10 mouse cellular contexts compared by ENCODE assay signal in the genomic region with DNA sequence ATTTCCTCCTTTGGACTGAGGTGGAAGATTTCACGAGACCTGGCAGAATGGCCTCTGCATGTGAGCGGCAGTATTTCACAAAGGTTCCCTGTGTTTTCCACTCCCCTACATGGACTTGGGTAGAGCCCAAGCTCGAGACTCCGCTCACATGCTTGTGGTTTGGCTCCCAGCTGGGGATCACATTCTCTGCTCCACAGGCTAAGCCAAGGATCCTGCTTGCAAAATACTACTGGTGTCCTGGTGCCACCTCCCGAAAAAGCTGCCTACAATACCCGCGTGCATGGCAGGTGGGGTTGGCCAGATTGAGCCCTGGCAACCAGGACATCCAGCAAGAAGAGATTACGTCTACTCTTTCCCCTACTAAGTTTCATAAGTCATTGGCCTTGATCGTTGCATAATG. TPM values are rescaled to one million over a fixed set of nuclear protein-coding genes. Genes with fewer than 3 reads are reported as not detected.
DNase-seq lines count a peak whose midpoint lies in the region; ATAC-seq and TF ChIP-seq lines count a peak whose summit lies in the region.
"Had no signal": no experiment of that assay in that cellular context is flagged by ENCODE, and none has a peak within 500 bp of the region (broad histone marks: within the 10 kb centered on the region; RNA-seq: fewer than 3 reads in every experiment).

No protein-coding gene starts in this region.

- peak; percentile 95 for ATAC-seq in Patski
- no peak for ATAC-seq in forebrain, embryonic 13.5 days

- no peaks in the 10 kb centered on the region for H3K36me3 ChIP-seq in forebrain, embryonic 13.5 days (ENCODE audit: poor library complexity, severe bottlenecking)
- H3K36me3 ChIP-seq: limb, embryonic 13.5 days had no signal

- peak; percentile 92 for DNase-seq in 3T3-L1 (ENCODE audit: low read depth, low spot score)
- peak; percentile 86 for DNase-seq in Patski (ENCODE audit: low read depth, low spot score)
- peak; percentile 46 to 56 for DNase-seq in cerebellum, postnatal 25 days
- DNase-seq in heart, postnatal 36 days, result peak; percentile 62 to 73
- DNase-seq in right cerebral cortex, postnatal 25 days, result no peak
- no peak for DNase-seq in right cerebral cortex, postnatal 14 days
- DNase-seq: midbrain, embryonic 14.5 days; thymus, postnatal 36 days had no signal

- intact Hi-C loops in heart, postnatal 36 days (cut with DNase I), result loop anchor here (2.0 to 5.0 kb wide), 2 partner anchors 303 to 467 kb away; no protein-coding TSS in a partner anchor

- no peak overlapping the region for H3K27ac ChIP-seq in forebrain, embryonic 13.5 days
- H3K27ac ChIP-seq: limb, embryonic 13.5 days had no signal

- peaks cover 4% of the 10 kb centered on the region; the same call in 1 of the 2 replicates for H3K4me1 ChIP-seq in forebrain, embryonic 13.5 days

- CTCF ChIA-PET in Patski (lab: Charles Lee), result interaction anchor here (0.8 to 2.0 kb wide), 3 partner anchors 11 to 42 kb away, joined by 4 to 5 read pairs (median 5); no protein-coding TSS in a partner anchor

- no peaks in the 10 kb centered on the region for H3K27me3 ChIP-seq in Patski
- H3K27me3 ChIP-seq in forebrain, embryonic 13.5 days, result no peaks in the 10 kb centered on the region
- H3K27me3 ChIP-seq: limb, embryonic 13.5 days had no signal

- H3K9me3 ChIP-seq in forebrain, embryonic 13.5 days (replicated peaks), result no peaks in the 10 kb centered on the region
- H3K9me3 ChIP-seq: limb, embryonic 13.5 days had no signal

- H3K4me2 ChIP-seq in forebrain, embryonic 13.5 days, result no peak overlapping the region
- H3K4me2 ChIP-seq: limb, embryonic 13.5 days had no signal

- H3K4me3 ChIP-seq in forebrain, embryonic 13.5 days, result no peak overlapping the region
- H3K4me3 ChIP-seq: limb, embryonic 13.5 days had no signal

- 91% methylated on average over 9 of the region's 9 CpGs for WGBS in forebrain, embryonic 13.5 days

- TF ChIP-seq CTCF in Patski (IDR thresholded peaks at IDR 0.05), result peak; percentile 14

- POLR2A ChIA-PET in Patski (lab: Charles Lee), result interaction anchor here (0.6 kb wide), 1 partner anchor 55 kb away, joined by 3 read pairs; no protein-coding TSS in a partner anchor

- H3K9ac ChIP-seq in forebrain, embryonic 13.5 days, result no peak overlapping the region
- H3K9ac ChIP-seq: limb, embryonic 13.5 days had no signal

- in situ Hi-C loops in Patski (cut with MboI; ENCODE audit: low pct_unique_long_range_greater_than_20kb), result loop anchor here (10.0 kb wide), 1 partner anchor 469 kb away; no protein-coding TSS in a partner anchor

RNA-seq across cellular contexts. Expression of a gene that starts 28.1 kb away (rescaled TPM):
- 97.9 TPM for polyA plus RNA-seq in Patski (2021)
- 100 to 1,000 TPM in 1 of 2 experiments, 10 to 100 TPM in 1; 96.2 to 152 TPM for total RNA-seq in heart, postnatal 36 days (2021)
- 4.6 and 4.9 TPM in 2 replicates for polyA plus RNA-seq in forebrain, embryonic 13.5 days (2015; fragmentation: Nextera tagmentation; extraction: Ambion mirVana)

Comparison
In these comparisons a context has a peak if more than half of its experiments do, and no peak if none do; other contexts are left out.
1. DNase-seq: peak in 3T3-L1 (single experiment), Patski (single experiment), cerebellum, postnatal 25 days (2 of 2) and heart, postnatal 36 days (2 of 2); none in right cerebral cortex, postnatal 25 days (single experiment) and right cerebral cortex, postnatal 14 days (single experiment).
2. RNA of a gene that starts 28.1 kb away (polyA plus RNA-seq): 97.9 TPM in Patski (single experiment); 4.6 to 4.9 TPM in forebrain, embryonic 13.5 days; every median in the first group is over 10 times any median in the second.